Mouse (Mus musculus) hematopoietic stem cell, adult 5-6 weeks (primary cell): Measurements from ENCODE around the gene 1700069L16Rik. TPM values are rescaled to one million over a fixed set of nuclear protein-coding genes. Genes with fewer than 3 reads are reported as not detected.
A peak's percentile ranks its signal among the peaks of the same experiment; 100 is the strongest.

ENCODE experiments used
- ATAC-seq, 2 experiments: fragments of 125-278 bp in 1 of 2; replicated peaks in 1 of 2; 2 replicates each; pipeline ENCODE4 v1.8.0; 2016 to 2017; ENCODE audit warnings: inconsistent platforms in 2 of 2, mild to moderate bottlenecking in 2 of 2, moderate number of reproducible peaks in 2 of 2, low read depth in 1 of 2, moderate TSS enrichment in 1 of 2; ENCODE audit not compliant: low FRiP score in 2 of 2, poor library complexity in 2 of 2, severe bottlenecking in 2 of 2, insufficient read depth in 1 of 2, low TSS enrichment in 1 of 2
- total RNA-seq: library from RNA; stranded (forward); fragments of 172-1452, 232-1000 nt; gene quantifications from 2 replicates; pipeline ENCODE4 v1.2.3, GENCODE M21; 2017

Gene 1700069L16Rik
- total RNA-seq, 1 experiment from 2014 or later, result not detected

DNA sequence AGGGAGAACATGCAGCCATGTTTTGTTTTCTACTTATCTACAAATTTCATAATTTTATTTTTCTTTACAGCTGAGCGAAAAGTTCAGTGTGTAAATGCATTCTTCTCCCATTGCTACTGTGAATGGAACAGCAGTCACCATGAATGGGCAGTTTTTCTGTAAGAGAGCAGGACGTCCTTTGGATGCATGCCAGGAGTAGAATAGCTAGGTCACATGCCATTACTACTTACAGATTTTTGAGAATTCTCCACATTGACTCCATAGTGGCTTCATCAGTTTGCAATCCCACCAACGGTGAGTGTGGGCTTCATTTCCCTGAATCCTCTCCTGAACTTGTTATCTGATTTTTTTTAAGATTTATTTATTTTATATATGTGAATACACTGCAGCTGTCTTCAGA lies 54.5 kb downstream of the 1700069L16Rik start:
- no peak; a peak in 1 of 4 replicates for ATAC-seq

DNA sequence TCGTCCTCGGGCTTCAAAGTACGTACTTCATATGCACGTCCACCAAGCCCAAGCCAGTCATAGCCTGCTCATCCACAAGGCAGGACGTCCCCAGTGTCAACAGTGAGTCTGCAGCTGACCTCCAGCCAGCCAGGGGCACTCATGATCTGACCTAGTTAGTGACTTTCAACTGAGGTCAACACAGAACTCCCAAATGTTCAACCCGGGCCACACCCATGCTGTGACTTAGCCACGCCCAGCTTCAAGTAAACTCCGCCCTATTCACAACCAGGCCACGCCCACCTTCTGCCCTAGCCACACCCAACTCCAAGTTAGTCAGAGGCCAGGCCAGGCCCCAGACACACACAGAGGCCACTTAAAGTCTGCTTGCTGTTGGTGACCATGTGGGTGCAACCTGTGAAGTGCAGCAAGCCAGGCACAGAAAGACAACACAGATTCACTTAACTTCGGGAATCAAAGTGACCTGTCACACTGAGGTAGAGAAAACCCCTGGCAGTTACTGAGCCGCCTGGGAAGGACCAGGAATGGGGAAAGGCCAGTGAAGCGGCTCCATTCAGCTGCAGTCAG lies 59.9 kb downstream of the 1700069L16Rik start:
- ATAC-seq, result no peak

DNA sequence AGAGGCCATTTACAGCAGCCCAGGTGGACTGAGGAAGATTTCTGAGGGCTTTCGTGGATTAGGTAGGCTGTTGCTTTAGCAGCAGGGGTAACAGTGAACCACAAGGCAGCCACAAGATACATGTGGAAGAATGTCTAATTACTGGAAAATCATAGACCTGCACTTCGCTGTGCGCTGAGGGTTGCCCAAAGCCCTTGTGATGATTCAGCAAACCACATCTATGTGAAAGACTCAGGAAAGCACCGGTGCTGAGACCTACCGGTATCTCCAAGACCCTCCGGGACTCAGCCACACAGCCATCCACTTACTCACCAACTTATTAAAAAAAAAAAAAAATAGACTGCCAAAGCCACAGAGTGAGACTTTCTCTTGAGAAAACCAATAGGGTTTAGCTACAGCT lies 60.4 kb downstream of the 1700069L16Rik start:
- ATAC-seq, result no peak

DNA sequence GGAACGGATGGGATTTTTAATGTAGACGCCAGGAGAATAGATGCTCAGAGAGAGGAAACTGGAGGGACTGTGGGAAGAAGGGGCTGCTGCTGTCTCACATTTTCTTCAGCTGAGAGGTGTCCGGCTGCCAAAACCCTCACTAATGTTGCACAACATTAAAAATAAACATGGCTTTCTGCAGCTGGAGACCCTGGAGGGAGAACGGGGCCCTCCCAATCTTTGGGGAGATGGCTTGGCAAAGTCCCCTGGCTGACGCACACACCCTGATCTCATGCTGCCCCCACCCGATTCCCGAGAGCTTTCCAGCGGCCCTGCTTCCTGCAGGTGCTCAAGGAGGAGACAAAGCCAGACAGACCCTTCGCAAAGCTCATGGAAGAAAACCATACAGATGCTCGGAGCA lies 63.7 kb downstream of the 1700069L16Rik start:
- ATAC-seq, result no peak

DNA sequence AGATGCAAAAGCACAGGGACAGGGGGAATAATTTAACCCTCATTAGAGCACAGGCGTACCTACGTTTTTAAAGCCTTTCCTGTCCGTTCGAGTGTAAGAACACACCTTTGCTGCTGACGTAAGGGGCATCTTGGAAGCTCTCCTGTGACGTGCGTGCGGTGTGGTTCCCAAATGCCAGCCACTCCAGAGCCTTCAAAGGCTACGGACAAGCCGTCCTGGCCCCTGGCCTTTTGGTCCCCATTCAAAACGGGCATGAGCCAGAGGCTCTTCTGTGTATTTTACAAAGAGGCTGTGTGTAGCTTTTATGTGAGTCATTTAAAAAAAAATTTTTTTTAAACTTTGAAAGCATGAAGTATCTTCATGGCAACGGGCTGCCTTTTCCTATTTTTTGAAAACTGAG lies 69.8 kb downstream of the 1700069L16Rik start:
- ATAC-seq, result no peak

DNA sequence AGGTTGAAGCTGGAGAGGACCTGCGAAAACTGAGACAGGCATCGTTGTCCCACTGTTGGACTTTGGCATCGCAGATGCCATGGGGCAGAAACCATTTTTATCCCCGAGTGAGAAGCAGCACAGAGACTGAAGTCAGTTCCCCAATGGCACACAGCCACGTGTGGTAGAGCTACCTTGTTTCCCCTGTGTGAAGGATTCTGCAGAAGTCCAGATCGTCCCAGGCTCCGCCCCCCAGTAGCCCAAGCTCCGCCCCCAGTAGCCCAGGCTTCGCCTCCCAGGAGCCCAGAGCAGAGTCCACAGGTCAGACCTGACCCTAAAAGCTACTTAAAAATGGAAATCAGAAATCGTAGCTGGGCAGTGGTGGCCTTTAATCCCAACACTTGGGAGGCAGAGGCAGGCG lies 70.4 kb downstream of the 1700069L16Rik start:
- ATAC-seq, result no peak

DNA sequence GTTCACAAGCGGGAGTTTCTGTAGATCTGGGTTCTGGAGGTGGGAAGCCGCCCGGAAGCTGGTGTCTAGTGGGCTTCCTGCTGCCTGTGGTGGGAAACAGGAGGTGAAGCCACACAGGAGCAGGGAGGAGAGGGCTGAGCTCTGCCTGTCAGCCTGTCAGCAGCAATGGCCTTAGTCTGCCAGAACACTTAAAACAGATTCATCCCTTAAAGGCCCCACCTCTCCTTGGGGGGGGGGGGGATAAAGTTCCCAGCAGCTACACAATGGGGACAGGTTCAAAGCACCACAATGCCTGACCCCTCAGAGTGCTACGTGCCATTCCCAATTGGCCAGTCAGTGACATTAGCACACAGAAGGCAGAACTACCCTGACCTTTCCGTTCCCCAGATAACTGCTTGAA lies 72.4 kb downstream of the 1700069L16Rik start:
- ATAC-seq, result no peak

DNA sequence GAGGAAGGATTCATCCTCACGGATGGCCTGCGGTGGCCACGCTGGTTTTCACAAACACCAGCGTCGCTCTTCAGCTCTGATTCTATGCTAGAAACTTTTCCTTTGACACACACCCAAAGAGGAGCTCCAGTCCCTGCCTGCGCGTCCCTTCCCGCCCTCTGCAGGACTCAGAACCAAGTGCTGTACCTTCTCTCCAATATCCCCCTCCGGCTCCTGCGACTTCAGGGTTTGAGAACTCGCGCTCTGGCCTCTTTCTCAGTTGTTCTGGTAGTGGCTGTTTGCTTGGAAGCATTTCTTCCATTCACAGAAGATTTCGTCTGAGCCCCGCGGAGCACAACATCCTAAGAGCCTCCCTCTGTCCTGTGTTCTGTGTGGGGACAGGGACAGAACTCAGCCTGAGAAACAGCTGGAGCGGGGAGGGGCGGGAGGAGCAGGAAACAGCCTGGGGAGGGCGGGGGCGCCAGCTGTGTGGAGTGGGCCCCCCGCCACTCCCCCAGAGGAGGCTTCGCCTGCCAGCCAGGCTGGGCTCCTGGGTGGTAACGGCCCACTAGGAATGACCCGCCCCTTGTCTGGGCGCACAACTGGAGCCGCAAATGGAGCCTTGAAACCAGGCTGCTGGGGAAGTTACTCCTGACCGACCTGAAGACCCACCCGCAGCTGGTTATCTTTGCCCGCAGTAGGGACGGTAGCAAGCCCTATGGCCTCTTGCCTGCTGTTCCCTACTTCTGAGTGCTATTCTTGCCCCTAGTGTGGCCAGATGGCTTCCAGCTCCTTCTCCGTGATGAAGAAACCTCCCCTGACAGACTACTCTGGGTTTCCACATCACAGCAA lies 74.3 kb downstream of the 1700069L16Rik start, which contains the start of gene Cmklr1:
Cmklr1 (minus strand) TSS at position 392 of the 831 bp plus-strand sequence.
- ATAC-seq, result peak; percentile 28 to 48; a peak in 3 of 4 replicates

DNA sequence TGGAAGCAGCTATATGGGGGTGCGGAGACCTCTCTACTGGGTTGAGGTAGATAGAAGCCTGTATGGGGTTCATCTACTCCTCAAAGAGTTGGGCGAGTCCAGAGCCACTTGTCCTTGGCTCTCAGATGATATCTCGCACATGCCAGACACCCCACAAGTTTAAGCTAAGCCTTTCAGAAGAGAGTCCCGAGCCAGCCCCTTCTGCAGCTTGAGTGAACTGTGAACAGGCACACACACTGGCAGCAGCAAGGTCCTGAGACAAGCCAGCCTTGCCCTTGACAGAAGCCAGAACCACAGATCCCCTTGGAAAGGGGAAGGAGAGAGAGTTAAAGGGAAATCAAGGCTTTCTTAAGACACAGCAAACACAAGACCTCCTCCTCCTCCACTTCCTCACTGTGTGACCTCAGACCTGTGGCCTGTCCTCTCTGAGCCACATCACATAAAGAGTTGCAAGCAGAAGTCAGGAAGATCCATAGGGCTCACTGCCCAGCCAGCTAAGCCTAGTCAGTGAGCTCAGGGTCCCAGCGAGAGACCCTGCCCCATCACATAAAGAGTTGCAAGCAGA lies 75.8 kb downstream of the 1700069L16Rik start:
- ATAC-seq, result no peak

DNA sequence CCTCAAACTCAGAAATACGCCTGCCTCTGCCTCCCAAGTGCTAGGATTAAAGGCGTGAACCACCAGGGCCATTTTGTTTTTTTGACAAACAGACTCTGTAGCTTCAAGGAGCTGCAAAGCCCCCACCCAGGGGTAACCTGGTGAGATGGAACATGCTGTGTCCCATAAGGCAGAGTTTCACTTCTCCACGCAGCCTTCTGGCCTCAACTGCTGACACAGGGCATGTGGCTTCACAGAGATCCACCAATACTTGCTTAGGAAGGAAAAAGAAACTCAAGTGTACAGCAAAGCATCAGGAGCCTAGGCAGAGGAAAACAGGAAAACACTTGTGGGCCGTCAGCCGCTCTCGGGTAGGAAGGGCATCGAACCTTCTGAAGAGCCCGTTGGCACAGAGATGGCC lies 77.4 kb downstream of the 1700069L16Rik start:
- no peak for ATAC-seq

DNA sequence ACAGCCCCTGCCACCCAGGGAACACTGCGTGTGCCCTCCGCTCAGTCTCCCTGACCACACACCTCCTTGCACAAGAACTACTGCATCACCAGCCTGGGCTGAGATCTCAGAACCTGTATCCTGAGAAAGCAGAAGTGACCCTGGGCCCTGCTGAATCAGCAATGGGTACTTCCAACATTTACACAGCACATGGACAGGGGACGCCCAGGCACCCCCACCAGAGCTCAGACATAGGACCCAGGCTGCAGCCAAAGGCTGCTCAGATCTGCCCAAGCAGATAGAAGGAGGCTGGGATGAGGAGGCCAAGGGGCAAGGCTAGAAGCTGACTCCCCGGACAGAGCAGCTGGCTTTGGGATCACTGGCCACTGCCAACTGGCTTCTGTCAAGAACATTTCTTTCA lies 80.1 kb downstream of the 1700069L16Rik start:
- ATAC-seq, result peak; percentile 35 to 79

DNA sequence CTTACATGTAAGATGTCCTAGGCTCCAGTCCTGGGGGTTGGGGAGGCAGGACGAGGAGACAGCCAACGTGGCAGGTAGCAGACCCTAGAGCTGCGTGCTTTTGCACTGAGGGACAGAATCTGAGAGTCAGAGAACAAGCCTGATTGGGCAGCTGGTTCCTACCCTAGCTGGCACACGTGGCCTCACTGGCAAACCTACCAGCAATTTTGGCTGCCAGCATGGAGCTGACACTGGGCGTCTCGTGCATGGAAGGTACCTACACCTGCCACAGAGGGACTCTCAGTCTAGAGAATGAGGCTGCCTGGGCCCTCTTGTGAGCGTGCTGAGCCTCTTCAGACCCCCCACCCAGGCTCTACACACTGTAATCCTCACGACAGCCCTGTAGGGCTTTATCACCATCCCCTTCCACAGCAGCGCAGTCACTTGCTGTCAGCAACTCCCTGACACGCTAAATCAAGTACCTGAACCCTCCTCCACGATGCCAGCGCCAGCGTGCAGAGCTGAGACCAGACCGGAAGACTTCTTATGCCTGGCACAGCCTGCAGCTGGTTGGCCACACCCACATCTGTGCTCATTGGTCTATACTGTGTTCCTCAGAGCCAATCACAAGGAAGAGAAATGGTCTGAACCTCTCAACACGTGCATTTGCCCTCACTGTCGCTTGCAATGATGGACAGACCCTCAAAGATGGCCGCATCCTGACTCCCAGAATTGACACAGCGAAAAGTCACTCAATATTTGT lies 81.3 kb downstream of the 1700069L16Rik start:
- peak; percentile 64 to 65 for ATAC-seq

Other genes with a start within 250 kb of the 1700069L16Rik start
- not detected in 2 replicates for gene Wscd2, start 234.4 kb downstream of the 1700069L16Rik start, total RNA-seq
- gene Cmklr1, start 74.3 kb downstream of the 1700069L16Rik start, total RNA-seq, result not detected in 2 replicates
- gene Ficd, start 11.0 kb upstream of the 1700069L16Rik start, total RNA-seq, result 2.1 and 2.7 TPM in 2 replicates
- gene Sart3, start 47.7 kb upstream of the 1700069L16Rik start, total RNA-seq, result 41.7 and 42.6 TPM in 2 replicates
- 71.7 and 73.6 TPM in 2 replicates for gene Iscu, start 48.0 kb upstream of the 1700069L16Rik start, total RNA-seq
- gene Tmem119, start 75.7 kb upstream of the 1700069L16Rik start, total RNA-seq, result 1.1 and 1.8 TPM in 2 replicates
- gene Selplg, start 107.9 kb upstream of the 1700069L16Rik start, total RNA-seq, result 83.9 and 95.7 TPM in 2 replicates
- gene Coro1c, start 184.0 kb upstream of the 1700069L16Rik start, total RNA-seq, result 85.8 and 110 TPM in 2 replicates